Mouse (Mus musculus) cerebellum, adult 2 months (tissue): Measurements from ENCODE around the gene Scaf4.

Experiments
- CTCF ChIP-seq: fragments of 200-500 bp; IDR thresholded peaks from 2 replicates; pipeline ENCODE4 v1.5.1; 2011; ENCODE audit warnings: low read depth, mild to moderate bottlenecking, control low read depth, low read length, moderate library complexity, borderline replicate concordance; ENCODE audit not compliant: insufficient read depth
- POLR2A ChIP-seq: fragments of 200-500 bp; IDR thresholded peaks from 2 replicates; pipeline ENCODE4 v1.6.1; 2011; ENCODE audit warnings: low read length, control low read depth, borderline replicate concordance; ENCODE audit not compliant: insufficient read depth

GRCm38 (mm10) chr16:90220892-90221431 lies 63.3 kb downstream of the Scaf4 start:
- no peak for TF ChIP-seq POLR2A
- TF ChIP-seq CTCF = no peak
